Mouse (Mus musculus) limb, embryonic 13.5 days (tissue): ENCODE measurements around the gene Syngr1. TPM values are rescaled to one million over a fixed set of nuclear protein-coding genes. Genes with fewer than 3 reads are reported as not detected.

Experiments
- ATAC-seq: fragments of 200-750 bp; cut with Nextera tagmentation; 2 replicates; pipeline ENCODE4 v1.8.0; 2017; ENCODE audit warnings: low read depth, moderate number of reproducible peaks, moderate TSS enrichment; ENCODE audit not compliant: low FRiP score
- H3K27ac ChIP-seq: fragments of 300-500 bp; sonication (generic); 2 replicates; pipeline ENCODE4 v1.5.1; 2015; ENCODE audit warnings: inconsistent platforms, mild to moderate bottlenecking, moderate library complexity
- H3K27me3 ChIP-seq: fragments of 300-500 bp; sonication (generic); 2 replicates; pipeline ENCODE4 v1.6.1; 2015; ENCODE audit warnings: mild to moderate bottlenecking, inconsistent platforms
- H3K36me3 ChIP-seq: fragments of 300-500 bp; sonication (generic); 2 replicates; pipeline ENCODE4 v1.6.1; 2015; ENCODE audit warnings: inconsistent platforms, mild to moderate bottlenecking, moderate library complexity
- H3K4me1 ChIP-seq: fragments of 300-500 bp; sonication (generic); 2 replicates; pipeline ENCODE4 v1.6.1; 2015; ENCODE audit warnings: inconsistent platforms
- H3K4me2 ChIP-seq: fragments of 300-500 bp; sonication (generic); replicated peaks from 2 replicates; pipeline ENCODE4 v1.6.1; 2015; ENCODE audit warnings: inconsistent platforms, mild to moderate bottlenecking, moderate library complexity
- H3K4me3 ChIP-seq: fragments of 300-500 bp; sonication (generic); 2 replicates; pipeline ENCODE4 v1.5.1; 2015; ENCODE audit warnings: moderate library complexity, mild to moderate bottlenecking, inconsistent platforms
- H3K9ac ChIP-seq: fragments of 300-500 bp; sonication (generic); 2 replicates; pipeline ENCODE4 v1.6.1; 2015; ENCODE audit warnings: mild to moderate bottlenecking, inconsistent platforms
- H3K9me3 ChIP-seq: fragments of 300-500 bp; sonication (generic); 2 replicates; pipeline ENCODE4 v1.6.1; 2016; ENCODE audit warnings: inconsistent platforms
- WGBS: fragments of 180-500 bp; shearing (Covaris S2); methylation state at CpG from one replicate; pipeline ENCODE4 v1.1.7; 2015; 5-methylcytosine and 5-hydroxymethylcytosine counted together
- polyA plus RNA-seq: library from polyadenylated mRNA; unstranded; fragments of >200 nt; fragmentation: Nextera tagmentation; extraction: Ambion mirVana; gene quantifications from 2 replicates; pipeline ENCODE4 v1.2.1, GENCODE M21; 2015

Syngr1 gene
- polyA plus RNA-seq, 1 experiment from 2014 or later, result 5.6 TPM

- Histone ChIP-seq H3K4me3 (no peak overlapping the region), H3K4me1 (peaks cover 9% of the 10 kb centered on the region), H3K9ac (no peak overlapping the region), H3K27ac (no peak overlapping the region), H3K36me3 (peaks cover 62% of the 10 kb centered on the region), H3K9me3 (no peaks in the 10 kb centered on the region), H3K4me2 (no peak overlapping the region), H3K27me3 (no peaks in the 10 kb centered on the region)
- WGBS, result 97% methylated on average over 3 of the region's 3 CpGs
- no peak for ATAC-seq
These were observed 51.0 kb downstream of the Syngr1 start for GRCm38 (mm10) chr15:80142130-80142529.

- Histone ChIP-seq H3K4me3 (no peak overlapping the region), H3K27me3 (no peaks in the 10 kb centered on the region), H3K9ac (no peak overlapping the region), H3K4me1 (peaks cover 15% of the 10 kb centered on the region), H3K4me2 (no peak overlapping the region), H3K36me3 (peaks cover 63% of the 10 kb centered on the region), H3K27ac (no peak overlapping the region), H3K9me3 (no peaks in the 10 kb centered on the region)
- WGBS, result 91% methylated on average over 6 of the region's 6 CpGs
- no peak for ATAC-seq
These were observed 52.6 kb downstream of the Syngr1 start for GRCm38 (mm10) chr15:80143760-80144159.

GRCm38 (mm10) chr15:80145397-80145796 is 54.3 kb downstream of the Syngr1 start:
- Histone ChIP-seq H3K4me3 (no peak overlapping the region), H3K27me3 (no peaks in the 10 kb centered on the region), H3K9ac (no peak overlapping the region), H3K36me3 (peaks cover 73% of the 10 kb centered on the region), H3K27ac (no peak overlapping the region), H3K4me1 (peaks cover 15% of the 10 kb centered on the region), H3K4me2 (no peak overlapping the region), H3K9me3 (no peaks in the 10 kb centered on the region)
- WGBS, result 91% methylated on average over 5 of the region's 5 CpGs
- ATAC-seq, result no peak

- H3K9me3 ChIP-seq, result no peaks in the 10 kb centered on the region
- H3K4me3 ChIP-seq, result no peak overlapping the region
- 58% methylated on average over 6 of the region's 6 CpGs for WGBS
- no peaks in the 10 kb centered on the region for H3K27me3 ChIP-seq
- H3K4me1 ChIP-seq, result peaks cover 15% of the 10 kb centered on the region
- H3K27ac ChIP-seq, result no peak overlapping the region; the same call in 1 of the 2 replicates
- peaks cover 74% of the 10 kb centered on the region for H3K36me3 ChIP-seq
- H3K4me2 ChIP-seq, result no peak overlapping the region
- ATAC-seq, result no peak
- no peak overlapping the region for H3K9ac ChIP-seq
These were observed 55.0 kb downstream of the Syngr1 start for GRCm38 (mm10) chr15:80146153-80146552.

GRCm38 (mm10) chr15:80147090-80147489 is 56.0 kb downstream of the Syngr1 start:
- ATAC-seq, result no peak
- Histone ChIP-seq H3K9me3 (no peaks in the 10 kb centered on the region), H3K27me3 (no peaks in the 10 kb centered on the region), H3K4me2 (no peak overlapping the region), H3K36me3 (peaks cover 73% of the 10 kb centered on the region), H3K9ac (peak overlapping the region; percentile 19; the same call in 1 of the 2 replicates), H3K4me1 (peaks cover 15% of the 10 kb centered on the region), H3K4me3 (no peak overlapping the region), H3K27ac (no peak overlapping the region)
- 91% methylated on average over 14 of the region's 14 CpGs for WGBS

GRCm38 (mm10) chr15:80147511-80147910 is 56.4 kb downstream of the Syngr1 start:
- WGBS, result 87% methylated on average over 5 of the region's 5 CpGs
- no peak overlapping the region for H3K27ac ChIP-seq
- peaks cover 73% of the 10 kb centered on the region for H3K36me3 ChIP-seq
- no peak for ATAC-seq
- no peak overlapping the region for H3K4me2 ChIP-seq
- H3K4me3 ChIP-seq, result no peak overlapping the region
- H3K9me3 ChIP-seq, result no peaks in the 10 kb centered on the region
- H3K4me1 ChIP-seq, result peaks cover 15% of the 10 kb centered on the region
- H3K27me3 ChIP-seq, result no peaks in the 10 kb centered on the region
- H3K9ac ChIP-seq, result peak overlapping the region; percentile 19; the same call in 1 of the 2 replicates

GRCm38 (mm10) chr15:80148565-80148964 is 57.4 kb downstream of the Syngr1 start:
- no peak for ATAC-seq
- 84% methylated on average over 8 of the region's 8 CpGs for WGBS
- Histone ChIP-seq H3K9ac (0 out of 2 replicates have a peak overlapping the region, but pooled peaks have one; percentile 39), H3K9me3 (no peaks in the 10 kb centered on the region), H3K4me1 (peaks cover 15% of the 10 kb centered on the region), H3K4me2 (no peak overlapping the region), H3K36me3 (peaks cover 75% of the 10 kb centered on the region), H3K27me3 (no peaks in the 10 kb centered on the region), H3K27ac (no peak overlapping the region), H3K4me3 (no peak overlapping the region)

- WGBS, result 86% methylated on average over 7 of the region's 7 CpGs
- Histone ChIP-seq H3K27me3 (no peaks in the 10 kb centered on the region), H3K27ac (no peak overlapping the region), H3K4me2 (no peak overlapping the region), H3K9ac (no peak overlapping the region), H3K4me3 (no peak overlapping the region), H3K4me1 (peaks cover 15% of the 10 kb centered on the region), H3K36me3 (peaks cover 75% of the 10 kb centered on the region), H3K9me3 (no peaks in the 10 kb centered on the region)
- no peak for ATAC-seq
These were observed 58.4 kb downstream of the Syngr1 start for GRCm38 (mm10) chr15:80149517-80149916.

- no peaks in the 10 kb centered on the region for H3K27me3 ChIP-seq
These were observed 61.5 kb downstream of the Syngr1 start for GRCm38 (mm10) chr15:80152663-80153062.

GRCm38 (mm10) chr15:80153757-80154156 is 62.6 kb downstream of the Syngr1 start:
- no peak for ATAC-seq
- WGBS, result 92% methylated on average over 11 of the region's 11 CpGs

More at GRCm38 (mm10) chr15:80152663-80153062, 61.5 kb downstream of the Syngr1 start:
- Histone ChIP-seq H3K27ac (no peak overlapping the region), H3K36me3 (peaks cover 95% of the 10 kb centered on the region), H3K9me3 (no peaks in the 10 kb centered on the region), H3K4me1 (peaks cover under 1% of the 10 kb centered on the region; the same call in 1 of the 2 replicates), H3K9ac (no peak overlapping the region), H3K4me2 (no peak overlapping the region), H3K4me3 (no peak overlapping the region)
- 90% methylated on average over 10 of the region's 10 CpGs for WGBS
- ATAC-seq, result no peak

GRCm38 (mm10) chr15:80155707-80156106 is 64.6 kb downstream of the Syngr1 start:
- no peak overlapping the region for H3K9ac ChIP-seq
- no peak overlapping the region for H3K27ac ChIP-seq
- H3K4me2 ChIP-seq, result no peak overlapping the region
- peaks cover 21% of the 10 kb centered on the region for H3K4me1 ChIP-seq
- H3K27me3 ChIP-seq, result no peaks in the 10 kb centered on the region
- ATAC-seq, result no peak
- 94% methylated on average over 8 of the region's 8 CpGs for WGBS
- H3K36me3 ChIP-seq, result peaks cover 99% of the 10 kb centered on the region
- no peak overlapping the region for H3K4me3 ChIP-seq
- H3K9me3 ChIP-seq, result no peaks in the 10 kb centered on the region

More at GRCm38 (mm10) chr15:80153757-80154156, 62.6 kb downstream of the Syngr1 start:
- H3K27ac ChIP-seq, result no peak overlapping the region
- no peak overlapping the region; the same call in 1 of the 2 replicates for H3K9ac ChIP-seq
- H3K27me3 ChIP-seq, result no peaks in the 10 kb centered on the region
- H3K9me3 ChIP-seq, result no peaks in the 10 kb centered on the region
- no peak overlapping the region for H3K4me3 ChIP-seq
- peaks cover 6% of the 10 kb centered on the region for H3K4me1 ChIP-seq
- H3K36me3 ChIP-seq, result peaks cover 99% of the 10 kb centered on the region
- H3K4me2 ChIP-seq, result no peak overlapping the region

GRCm38 (mm10) chr15:80157197-80157943 is 66.2 kb downstream of the Syngr1 start:
- Histone ChIP-seq H3K4me1 (peaks cover 21% of the 10 kb centered on the region), H3K4me2 (no peak overlapping the region), H3K4me3 (no peak overlapping the region), H3K27me3 (no peaks in the 10 kb centered on the region), H3K27ac (no peak overlapping the region), H3K9ac (no peak overlapping the region), H3K9me3 (no peaks in the 10 kb centered on the region), H3K36me3 (peaks cover 99% of the 10 kb centered on the region)
- no peak for ATAC-seq
- 92% methylated on average over 22 of the region's 22 CpGs for WGBS
